Mouse (Mus musculus): ENCODE data around the gene Gm49345. TPM values are rescaled to one million over a fixed set of nuclear protein-coding genes. Genes with fewer than 3 reads are reported as not detected.
"Not testable (repeated sequence)": the region's sequence is repeated elsewhere in the genome, so short reads cannot be mapped to it uniquely, and the experiment has no call there.

The Gm49345 gene
- polyA plus RNA-seq (2014; fragmentation: Nextera tagmentation; extraction: Ambion mirVana): 0.66 TPM in 1 of 2 replicates, not detected in the other

DNA sequence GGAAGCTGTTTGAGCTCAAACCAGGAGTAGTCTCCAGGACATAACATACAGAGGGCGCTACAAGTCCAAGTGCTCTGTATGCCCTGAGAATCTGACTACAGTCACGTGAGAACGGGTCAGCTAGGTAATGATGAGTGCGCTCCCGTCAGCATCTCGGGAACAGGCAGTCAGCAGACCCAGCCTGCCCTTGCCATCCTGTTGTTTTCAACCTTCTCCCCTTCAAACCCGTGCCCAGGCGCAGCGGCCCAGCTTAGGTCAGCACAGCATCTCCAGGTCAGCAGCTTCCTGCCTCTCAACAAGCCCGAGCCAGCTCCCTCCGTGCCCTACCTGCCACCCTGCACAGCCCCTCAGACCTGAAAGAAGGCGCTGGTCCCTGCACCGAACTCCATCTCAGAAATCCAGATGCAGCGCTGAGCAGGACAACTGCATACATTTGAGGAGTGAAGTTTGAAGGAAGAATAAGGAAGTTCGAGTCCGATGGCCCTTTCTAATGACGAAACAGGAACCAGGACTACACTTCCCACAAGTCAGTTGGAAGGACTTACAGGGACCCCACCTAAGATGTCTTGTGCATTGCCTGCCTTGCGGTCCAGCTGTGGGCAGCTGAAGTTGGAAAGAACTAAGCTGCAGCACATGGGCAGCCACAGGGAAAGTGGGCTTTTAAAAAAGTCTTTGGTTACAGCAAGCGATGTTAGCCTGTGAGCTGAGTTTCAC is at the start of gene Gm49345, which contains the start of gene Zfp729a:
Gm49345 (minus strand) TSS at position 476 of the 714 bp plus-strand sequence.
Zfp729a (minus strand) TSS at position 498 of the 714 bp plus-strand sequence.
- peak within 1 kb of the TSS; percentile 93 for H3K4me3 ChIP-seq (ENCODE audit: low read depth, low read length)
- no peaks in the 10 kb centered on the region for H3K9me3 ChIP-seq (replicated peaks; ENCODE audit: control insufficient read depth, low read length)
- peak; percentile 97 for ATAC-seq (replicated peaks; ENCODE audit: insufficient number of reproducible peaks, low FRiP score, low TSS enrichment)
- no peaks in the 10 kb centered on the region for H3K27me3 ChIP-seq (ENCODE audit: control insufficient read depth, insufficient read depth, low read length)
- H3K4me1 ChIP-seq (ENCODE audit: control insufficient read depth, insufficient read depth, low read length): no peaks in the 10 kb centered on the region
- H3K4me2 ChIP-seq: peak within 1 kb of the TSS; percentile 61
- under 1% methylated on average over 19 of the region's 19 CpGs for WGBS (ENCODE audit: insufficient replicate concordance)
- H3K36me3 ChIP-seq (ENCODE audit: control insufficient read depth, insufficient read depth, low read length): no peaks in the 10 kb centered on the region
- H3K27ac ChIP-seq (ENCODE audit: low read depth, low read length): 0 out of 2 replicates have a peak within 1 kb of the TSS, but pooled peaks have one; percentile 35
- H3K9ac ChIP-seq (ENCODE audit: low read depth, low read length): peak within 1 kb of the TSS; percentile 83

GRCm38 (mm10) chr13:67686971-67687370 is 49.4 kb upstream of the Gm49345 start, which contains the start of gene Zfp738:
Zfp738 (minus strand) TSS chr13:67687071.
- H3K27me3 ChIP-seq (ENCODE audit: control insufficient read depth, insufficient read depth, low read length): no peaks in the 10 kb centered on the region
- 77% methylated on average over 4 of the region's 4 CpGs for WGBS (ENCODE audit: insufficient replicate concordance)
- no peaks in the 10 kb centered on the region for H3K9me3 ChIP-seq (replicated peaks; ENCODE audit: control insufficient read depth, low read length)
- no peaks in the 10 kb centered on the region for H3K36me3 ChIP-seq (ENCODE audit: control insufficient read depth, insufficient read depth, low read length)
- H3K4me2 ChIP-seq: no peak within 1 kb of the TSS
- no peak within 1 kb of the TSS for H3K4me3 ChIP-seq (ENCODE audit: low read depth, low read length)
- H3K27ac ChIP-seq (ENCODE audit: low read depth, low read length): no peak within 1 kb of the TSS
- no peaks in the 10 kb centered on the region for H3K4me1 ChIP-seq (ENCODE audit: control insufficient read depth, insufficient read depth, low read length)
- ATAC-seq (replicated peaks; ENCODE audit: insufficient number of reproducible peaks, low FRiP score, low TSS enrichment): no peak
- H3K9ac ChIP-seq (ENCODE audit: low read depth, low read length): no peak within 1 kb of the TSS

DNA sequence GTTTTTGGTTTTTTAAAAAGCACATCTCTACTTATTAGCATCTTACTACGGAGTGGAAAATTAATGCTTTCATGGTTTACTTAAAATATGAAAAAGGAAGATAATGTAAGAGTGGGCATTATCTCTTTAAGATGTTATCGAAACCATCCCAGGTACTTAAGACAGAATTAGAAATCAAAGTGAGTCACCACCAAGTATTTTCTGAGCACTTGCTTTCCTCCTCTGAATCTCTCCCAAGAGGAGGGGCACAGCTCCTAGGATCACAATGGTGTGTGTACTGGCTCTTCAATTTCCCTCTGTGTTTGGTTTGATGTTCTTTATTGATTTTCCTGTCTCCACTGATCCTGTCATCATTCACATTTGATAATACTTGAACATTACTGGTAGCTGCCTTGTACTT is 46.3 kb upstream of the Gm49345 start:
- Histone ChIP-seq H3K4me3 (ENCODE audit: low read depth, low read length) (peak overlapping the region; percentile 53), H3K4me2 (peak overlapping the region; percentile 68), H3K9ac (ENCODE audit: low read depth, low read length) (peak overlapping the region; percentile 74; the same call in 1 of the 2 replicates)
- not testable (repeated sequence) for H3K36me3 ChIP-seq (ENCODE audit: control insufficient read depth, insufficient read depth, low read length); H3K4me1 ChIP-seq (ENCODE audit: control insufficient read depth, insufficient read depth, low read length); H3K27me3 ChIP-seq (ENCODE audit: control insufficient read depth, insufficient read depth, low read length); H3K9me3 ChIP-seq (replicated peaks; ENCODE audit: control insufficient read depth, low read length); H3K27ac ChIP-seq (ENCODE audit: low read depth, low read length)
- 0 out of 2 replicates have a peak, but pooled peaks have one; percentile 31 for ATAC-seq (replicated peaks; ENCODE audit: insufficient number of reproducible peaks, low FRiP score, low TSS enrichment)
- WGBS (ENCODE audit: insufficient replicate concordance): 73% methylated on average over 2 of the region's 2 CpGs

DNA sequence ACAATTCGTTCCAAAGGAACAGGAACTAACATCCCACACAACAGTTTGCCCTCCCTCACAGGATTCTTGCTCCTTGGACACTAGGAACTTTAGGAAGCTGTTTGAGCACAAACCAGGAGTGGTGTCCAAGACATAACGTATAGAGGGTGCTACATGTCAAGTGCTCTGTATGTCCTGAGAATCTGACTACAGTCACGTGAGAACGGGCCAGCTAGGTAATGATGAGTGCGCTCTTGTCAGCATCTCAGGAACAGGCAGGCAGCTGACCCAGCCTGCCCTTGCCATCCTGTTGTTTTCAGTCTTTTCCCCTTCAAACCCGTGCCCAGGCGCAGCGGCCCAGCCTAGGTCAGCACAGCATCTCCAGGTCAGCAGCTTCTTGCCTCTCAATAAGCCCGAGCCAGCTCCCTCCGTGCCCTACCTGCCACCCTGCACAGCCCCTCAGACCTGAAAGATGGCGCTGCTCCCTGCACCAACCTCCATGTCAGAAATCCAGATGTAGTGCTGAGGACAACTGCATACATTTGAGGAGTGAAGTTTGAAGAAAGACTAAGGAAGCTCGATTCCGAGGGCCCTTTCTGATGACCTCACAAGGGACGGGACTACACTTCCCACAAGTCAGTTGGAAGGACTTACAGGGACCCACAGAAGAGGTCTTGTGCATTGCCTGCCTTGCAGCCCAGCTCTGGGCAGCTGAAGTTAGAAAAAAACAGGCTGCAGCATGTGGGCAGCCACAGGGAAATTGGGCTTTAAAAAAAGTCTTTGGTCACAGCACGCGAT is 45.6 kb upstream of the Gm49345 start:
- Histone ChIP-seq H3K4me2 (peak overlapping the region; percentile 68), H3K9ac (ENCODE audit: low read depth, low read length) (peak overlapping the region; percentile 74), H3K4me3 (ENCODE audit: low read depth, low read length) (peak overlapping the region; percentile 53)
- H3K27ac ChIP-seq (ENCODE audit: low read depth, low read length); H3K9me3 ChIP-seq (replicated peaks; ENCODE audit: control insufficient read depth, low read length); H3K27me3 ChIP-seq (ENCODE audit: control insufficient read depth, insufficient read depth, low read length); H3K36me3 ChIP-seq (ENCODE audit: control insufficient read depth, insufficient read depth, low read length); H3K4me1 ChIP-seq (ENCODE audit: control insufficient read depth, insufficient read depth, low read length): not testable (repeated sequence)
- peak; percentile 100 for ATAC-seq (replicated peaks; ENCODE audit: insufficient number of reproducible peaks, low FRiP score, low TSS enrichment)
- WGBS (ENCODE audit: insufficient replicate concordance): 20% methylated on average over 16 of the region's 16 CpGs

DNA sequence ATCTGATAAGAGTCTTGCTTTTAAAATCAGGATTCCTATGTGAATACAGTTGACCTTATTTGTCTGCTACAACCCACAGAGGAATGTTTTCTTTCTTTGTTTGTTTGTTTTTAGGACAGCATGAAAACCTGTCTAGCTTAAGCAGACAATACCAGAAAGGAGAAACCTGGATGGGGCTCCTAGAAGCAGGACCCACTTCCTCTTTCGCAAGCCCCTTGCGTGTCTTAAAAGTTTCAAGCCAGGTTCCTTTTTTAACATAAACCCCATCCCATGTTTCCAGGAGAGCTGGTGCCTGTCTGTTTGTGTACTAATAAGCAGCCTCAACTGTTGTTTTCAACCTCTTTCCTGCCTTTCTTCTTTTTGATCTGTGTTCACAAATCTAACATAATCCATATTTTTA is 37.3 kb upstream of the Gm49345 start:
- ATAC-seq (replicated peaks; ENCODE audit: insufficient number of reproducible peaks, low FRiP score, low TSS enrichment): no peak
- no peak overlapping the region for H3K9ac ChIP-seq (ENCODE audit: low read depth, low read length)
- no peak overlapping the region for H3K27ac ChIP-seq (ENCODE audit: low read depth, low read length)
- H3K9me3 ChIP-seq (replicated peaks; ENCODE audit: control insufficient read depth, low read length): no peaks in the 10 kb centered on the region
- H3K27me3 ChIP-seq (ENCODE audit: control insufficient read depth, insufficient read depth, low read length): no peaks in the 10 kb centered on the region
- H3K4me3 ChIP-seq (ENCODE audit: low read depth, low read length): no peak overlapping the region
- H3K4me1 ChIP-seq (ENCODE audit: control insufficient read depth, insufficient read depth, low read length): no peaks in the 10 kb centered on the region
- no peak overlapping the region for H3K4me2 ChIP-seq
- 96% methylated on average over 2 of the region's 2 CpGs for WGBS (ENCODE audit: insufficient replicate concordance)
- 0 out of 2 replicates have a peak, but pooled peaks cover 2% of the 10 kb centered on the region for H3K36me3 ChIP-seq (ENCODE audit: control insufficient read depth, insufficient read depth, low read length)

- H3K27me3 ChIP-seq (ENCODE audit: control insufficient read depth, insufficient read depth, low read length): no peaks in the 10 kb centered on the region
- H3K9ac ChIP-seq (ENCODE audit: low read depth, low read length): no peak overlapping the region
- 55% methylated on average over 3 of the region's 3 CpGs for WGBS (ENCODE audit: insufficient replicate concordance)
- ATAC-seq (replicated peaks; ENCODE audit: insufficient number of reproducible peaks, low FRiP score, low TSS enrichment): no peak
- no peaks in the 10 kb centered on the region for H3K9me3 ChIP-seq (replicated peaks; ENCODE audit: control insufficient read depth, low read length)
- H3K27ac ChIP-seq (ENCODE audit: low read depth, low read length): no peak overlapping the region
- no peaks in the 10 kb centered on the region for H3K4me1 ChIP-seq (ENCODE audit: control insufficient read depth, insufficient read depth, low read length)
- H3K36me3 ChIP-seq (ENCODE audit: control insufficient read depth, insufficient read depth, low read length): no peaks in the 10 kb centered on the region
- H3K4me3 ChIP-seq (ENCODE audit: low read depth, low read length): no peak overlapping the region
- no peak overlapping the region for H3K4me2 ChIP-seq
These were observed 14.9 kb upstream of the Gm49345 start for GRCm38 (mm10) chr13:67652496-67652895.

GRCm38 (mm10) chr13:67610108-67610507 is 27.5 kb downstream of the Gm49345 start:
- ATAC-seq (replicated peaks; ENCODE audit: insufficient number of reproducible peaks, low FRiP score, low TSS enrichment): no peak
- Histone ChIP-seq H3K36me3 (ENCODE audit: control insufficient read depth, insufficient read depth, low read length) (no peaks in the 10 kb centered on the region), H3K4me1 (ENCODE audit: control insufficient read depth, insufficient read depth, low read length) (peaks cover 3% of the 10 kb centered on the region; the same call in 1 of the 2 replicates), H3K9ac (ENCODE audit: low read depth, low read length) (no peak overlapping the region), H3K27me3 (ENCODE audit: control insufficient read depth, insufficient read depth, low read length) (no peaks in the 10 kb centered on the region), H3K4me2 (no peak overlapping the region; the same call in 1 of the 2 replicates), H3K27ac (ENCODE audit: low read depth, low read length) (no peak overlapping the region), H3K9me3 (replicated peaks; ENCODE audit: control insufficient read depth, low read length) (no peaks in the 10 kb centered on the region), H3K4me3 (ENCODE audit: low read depth, low read length) (no peak overlapping the region)
- WGBS (ENCODE audit: insufficient replicate concordance): 86% methylated on average over 4 of the region's 4 CpGs

GRCm38 (mm10) chr13:67609066-67609876 is 28.3 kb downstream of the Gm49345 start, which contains the start of gene Zfp729b:
Zfp729b (minus strand) TSS chr13:67609707.
- peak within 1 kb of the TSS; percentile 79 for H3K4me3 ChIP-seq (ENCODE audit: low read depth, low read length)
- peak; percentile 91 for ATAC-seq (replicated peaks; ENCODE audit: insufficient number of reproducible peaks, low FRiP score, low TSS enrichment)
- peak within 1 kb of the TSS; percentile 83 for H3K9ac ChIP-seq (ENCODE audit: low read depth, low read length)
- H3K36me3 ChIP-seq (ENCODE audit: control insufficient read depth, insufficient read depth, low read length): no peaks in the 10 kb centered on the region
- peak within 1 kb of the TSS; percentile 65 for H3K4me2 ChIP-seq
- WGBS (ENCODE audit: insufficient replicate concordance): 4% methylated on average over 20 of the region's 20 CpGs
- H3K4me1 ChIP-seq (ENCODE audit: control insufficient read depth, insufficient read depth, low read length): peaks cover 3% of the 10 kb centered on the region; the same call in 1 of the 2 replicates
- H3K9me3 ChIP-seq (replicated peaks; ENCODE audit: control insufficient read depth, low read length): no peaks in the 10 kb centered on the region
- peak within 1 kb of the TSS; percentile 62 for H3K27ac ChIP-seq (ENCODE audit: low read depth, low read length)
- H3K27me3 ChIP-seq (ENCODE audit: control insufficient read depth, insufficient read depth, low read length): no peaks in the 10 kb centered on the region
